10 mouse cellular contexts compared by ENCODE assay signal in the genomic region with DNA sequence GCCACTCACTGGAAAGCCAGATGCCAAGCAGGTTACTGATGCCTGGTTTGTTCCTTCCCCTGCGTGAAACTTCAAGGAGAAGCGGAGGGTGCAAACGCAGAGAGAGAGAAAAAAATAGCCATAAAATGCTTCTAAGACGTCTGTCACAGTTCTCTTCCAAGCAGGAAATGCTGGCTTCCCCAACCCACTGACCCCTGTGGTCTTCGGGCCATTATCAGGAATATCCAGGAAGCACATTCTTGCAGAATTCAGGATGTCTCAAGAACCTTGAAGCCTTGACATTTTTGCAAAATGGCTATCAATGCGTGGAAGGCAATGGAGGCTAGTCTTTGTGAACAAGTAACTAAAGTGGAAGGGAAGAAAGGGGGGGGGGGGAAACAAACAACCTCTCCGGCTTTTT.
DNase-seq lines count a peak whose midpoint lies in the region; ATAC-seq and TF ChIP-seq lines count a peak whose summit lies in the region.
"Had no signal": no experiment of that assay in that cellular context is flagged by ENCODE, and none has a peak within 500 bp of the region (broad histone marks: within the 10 kb centered on the region; RNA-seq: fewer than 3 reads in every experiment).

No protein-coding gene starts in this region.

- TF ChIP-seq EP300 in stomach, postnatal 0 days (optimal IDR thresholded peaks at IDR 0.05) = no peak

- H3K4me3 ChIP-seq in forebrain, embryonic 11.5 days (ENCODE audit: low read depth, low read length) = no peak overlapping the region
- no peak overlapping the region for H3K4me3 ChIP-seq in forebrain, postnatal 0 days (ENCODE audit: low read depth, low read length)
- H3K4me3 ChIP-seq in stomach, embryonic 14.5 days (ENCODE audit: low read depth, low read length) = no peak overlapping the region
- no peak overlapping the region for H3K4me3 ChIP-seq in stomach, postnatal 0 days (ENCODE audit: low read depth, low read length)
- H3K4me3 ChIP-seq: heart, embryonic 10.5 days; limb, embryonic 13.5 days had no signal

- no peaks in the 10 kb centered on the region for H3K9me3 ChIP-seq in forebrain, embryonic 11.5 days (ENCODE audit: control insufficient read depth, low read length)
- H3K9me3 ChIP-seq in forebrain, postnatal 0 days (ENCODE audit: low read length) = no peaks in the 10 kb centered on the region
- H3K9me3 ChIP-seq in stomach, embryonic 14.5 days (ENCODE audit: control insufficient read depth, low read depth, low read length) = no peaks in the 10 kb centered on the region
- no peaks in the 10 kb centered on the region for H3K9me3 ChIP-seq in stomach, postnatal 0 days (ENCODE audit: control insufficient read depth, low read length)
- H3K9me3 ChIP-seq: heart, embryonic 10.5 days; limb, embryonic 13.5 days had no signal

- TF ChIP-seq CTCF in forebrain, postnatal 0 days (IDR thresholded peaks at IDR 0.05; ENCODE audit: low read depth) = no peak
- no peak for TF ChIP-seq CTCF in stomach, postnatal 0 days (IDR thresholded peaks at IDR 0.05; ENCODE audit: low read depth)

- H3K36me3 ChIP-seq in forebrain, embryonic 11.5 days (ENCODE audit: control insufficient read depth, insufficient read depth, low read length) = no peaks in the 10 kb centered on the region
- no peaks in the 10 kb centered on the region for H3K36me3 ChIP-seq in forebrain, postnatal 0 days (ENCODE audit: insufficient read depth)
- H3K36me3 ChIP-seq in stomach, embryonic 14.5 days (ENCODE audit: control insufficient read depth, insufficient read depth, low read length) = no peaks in the 10 kb centered on the region
- H3K36me3 ChIP-seq in stomach, postnatal 0 days (ENCODE audit: control insufficient read depth, insufficient read depth, low read length) = no peaks in the 10 kb centered on the region
- H3K36me3 ChIP-seq: heart, embryonic 10.5 days; limb, embryonic 13.5 days had no signal

- WGBS in forebrain, embryonic 11.5 days = 75% methylated on average over 7 of the region's 7 CpGs
- 79% methylated on average over 7 of the region's 7 CpGs for WGBS in forebrain, postnatal 0 days
- WGBS in stomach, embryonic 14.5 days = 60% methylated on average over 7 of the region's 7 CpGs
- WGBS in stomach, postnatal 0 days = 68% methylated on average over 7 of the region's 7 CpGs

- no peak overlapping the region for H3K9ac ChIP-seq in forebrain, embryonic 11.5 days (ENCODE audit: low read length)
- no peak overlapping the region for H3K9ac ChIP-seq in forebrain, postnatal 0 days
- no peak overlapping the region for H3K9ac ChIP-seq in stomach, embryonic 14.5 days (replicated peaks; ENCODE audit: low read depth, low read length)
- H3K9ac ChIP-seq in stomach, postnatal 0 days (ENCODE audit: low read length) = no peak overlapping the region
- H3K9ac ChIP-seq: limb, embryonic 13.5 days had no signal

- no peak overlapping the region for H3K4me2 ChIP-seq in forebrain, embryonic 11.5 days (ENCODE audit: low read depth, low read length, severe bottlenecking)
- H3K4me2 ChIP-seq in forebrain, postnatal 0 days (ENCODE audit: low read depth) = no peak overlapping the region
- H3K4me2 ChIP-seq in stomach, embryonic 14.5 days (replicated peaks; ENCODE audit: low read depth, low read length) = no peak overlapping the region
- no peak overlapping the region for H3K4me2 ChIP-seq in stomach, postnatal 0 days (replicated peaks; ENCODE audit: low read depth)
- H3K4me2 ChIP-seq: limb, embryonic 13.5 days had no signal

- no peak for DNase-seq in forebrain, embryonic 11.5 days (ENCODE audit: low spot score)
- no peak for DNase-seq in forebrain, postnatal 0 days
- no peak for DNase-seq in stomach, postnatal 0 days (ENCODE audit: low spot score)
- peak; percentile 27 to 56 for DNase-seq in kidney, postnatal 25 days
- no peak for DNase-seq in adipocyte (ENCODE audit: low spot score)
- no peak for DNase-seq in spleen, postnatal 4 days (ENCODE audit: low spot score in 2 of 2)
- no peak for DNase-seq in urinary bladder, postnatal 25 days (ENCODE audit: low spot score)

- ATAC-seq in forebrain, embryonic 11.5 days (replicated peaks; ENCODE audit: low FRiP score) = no peak
- no peak for ATAC-seq in forebrain, postnatal 0 days
- no peak for ATAC-seq in stomach, embryonic 14.5 days (ENCODE audit: insufficient number of reproducible peaks, insufficient read depth, low FRiP score, low read depth)
- ATAC-seq in stomach, postnatal 0 days (ENCODE audit: low FRiP score, low TSS enrichment) = no peak

- H3K27ac ChIP-seq in forebrain, embryonic 11.5 days (ENCODE audit: low read depth, low read length) = 0 out of 2 replicates have a peak overlapping the region, but pooled peaks have one; percentile 8
- no peak overlapping the region for H3K27ac ChIP-seq in forebrain, postnatal 0 days (ENCODE audit: low read depth, low read length)
- peak overlapping the region; percentile 61; the same call in 1 of the 2 replicates for H3K27ac ChIP-seq in stomach, embryonic 14.5 days (ENCODE audit: low read length)
- no peak overlapping the region for H3K27ac ChIP-seq in stomach, postnatal 0 days (replicated peaks)
- H3K27ac ChIP-seq: heart, embryonic 10.5 days had no signal

- no peaks in the 10 kb centered on the region; the same call in 1 of the 2 replicates for H3K4me1 ChIP-seq in forebrain, embryonic 11.5 days (replicated peaks; ENCODE audit: control insufficient read depth, insufficient read depth, low read length)
- no peaks in the 10 kb centered on the region for H3K4me1 ChIP-seq in forebrain, postnatal 0 days (ENCODE audit: insufficient read depth)
- 0 out of 2 replicates have a peak, but pooled peaks cover 18% of the 10 kb centered on the region for H3K4me1 ChIP-seq in stomach, embryonic 14.5 days (ENCODE audit: control insufficient read depth, insufficient read depth, low read length)
- H3K4me1 ChIP-seq in stomach, postnatal 0 days (replicated peaks; ENCODE audit: control insufficient read depth, insufficient read depth) = no peaks in the 10 kb centered on the region

- no peaks in the 10 kb centered on the region for H3K27me3 ChIP-seq in forebrain, embryonic 11.5 days (ENCODE audit: control insufficient read depth, insufficient read depth, low read length)
- no peaks in the 10 kb centered on the region for H3K27me3 ChIP-seq in forebrain, postnatal 0 days (ENCODE audit: insufficient read depth, low read length)
- no peaks in the 10 kb centered on the region for H3K27me3 ChIP-seq in stomach, embryonic 14.5 days (ENCODE audit: control insufficient read depth, insufficient read depth, low read length)
- no peaks in the 10 kb centered on the region for H3K27me3 ChIP-seq in stomach, postnatal 0 days (ENCODE audit: control insufficient read depth, insufficient read depth, low read length)

Comparison
In these comparisons a context has a peak if more than half of its experiments do, and no peak if none do; other contexts are left out.
1. H3K27ac ChIP-seq: peak in forebrain, embryonic 11.5 days (single experiment) and stomach, embryonic 14.5 days (single experiment); none in forebrain, postnatal 0 days (single experiment) and stomach, postnatal 0 days (single experiment).
2. DNase-seq: peak in kidney, postnatal 25 days (2 of 2); none in forebrain, embryonic 11.5 days (single experiment), forebrain, postnatal 0 days (single experiment), stomach, postnatal 0 days (single experiment), adipocyte (single experiment), spleen, postnatal 4 days (0 of 2) and urinary bladder, postnatal 25 days (single experiment).